Mouse (Mus musculus) limb, embryonic 11.5 days (tissue): ENCODE data around the gene Gm47969. TPM values are rescaled to one million over a fixed set of nuclear protein-coding genes. Genes with fewer than 3 reads are reported as not detected.
"Not testable (repeated sequence)": the region's sequence is repeated elsewhere in the genome, so short reads cannot be mapped to it uniquely, and the experiment has no call there.

Source experiments
- ATAC-seq: fragments of 200-750 bp; cut with Nextera tagmentation; 2 replicates; pipeline ENCODE4 v1.8.0; 2017; ENCODE audit warnings: low read depth; ENCODE audit not compliant: insufficient number of reproducible peaks, low FRiP score, low TSS enrichment
- DNase-seq: peaks from one replicate; pipeline ENCODE4 v3.0.0-alpha.2; 2015; ENCODE audit warnings: low spot score
- H3K27ac ChIP-seq: fragments of 300-500 bp; sonication (generic); replicated peaks from 2 replicates; pipeline ENCODE4 v1.5.1; 2014; ENCODE audit warnings: low read depth, mild to moderate bottlenecking, low read length
- H3K27me3 ChIP-seq: fragments of 300-500 bp; sonication (generic); 2 replicates; pipeline ENCODE4 v1.6.1; 2014; ENCODE audit warnings: mild to moderate bottlenecking, low read length, mixed read lengths; ENCODE audit not compliant: control insufficient read depth, insufficient read depth
- H3K36me3 ChIP-seq: fragments of 300-500 bp; sonication (generic); 2 replicates; pipeline ENCODE4 v1.6.1; 2014; ENCODE audit warnings: mild to moderate bottlenecking, low read length, moderate library complexity, mixed read lengths; ENCODE audit not compliant: control insufficient read depth, insufficient read depth
- H3K4me1 ChIP-seq: fragments of 300-500 bp; sonication (generic); 2 replicates; pipeline ENCODE4 v1.6.1; 2014; ENCODE audit warnings: low read length, mixed read lengths; ENCODE audit not compliant: control insufficient read depth, insufficient read depth
- H3K4me2 ChIP-seq: fragments of 300-500 bp; sonication (generic); 2 replicates; pipeline ENCODE4 v1.6.1; 2014; ENCODE audit warnings: low read depth, mild to moderate bottlenecking, moderate library complexity; ENCODE audit not compliant: severe bottlenecking
- H3K4me3 ChIP-seq: fragments of 300-500 bp; sonication (generic); 2 replicates; pipeline ENCODE4 v1.5.1; 2014; ENCODE audit warnings: low read depth, low read length
- H3K9ac ChIP-seq: fragments of 300-500 bp; sonication (generic); 2 replicates; pipeline ENCODE4 v1.6.1; 2014; ENCODE audit warnings: mild to moderate bottlenecking, low read length
- H3K9me3 ChIP-seq: fragments of 300-500 bp; sonication (generic); 2 replicates; pipeline ENCODE4 v1.6.1; 2016; ENCODE audit warnings: low read length; ENCODE audit not compliant: control insufficient read depth
- WGBS: fragments of 180-500 bp; shearing (Covaris S2); extraction: QIAGEN DNeasy Blood & Tissue Kit; methylation state at CpG from one replicate; pipeline ENCODE4 v1.1.7; 2014; 5-methylcytosine and 5-hydroxymethylcytosine counted together
- polyA plus RNA-seq: library from polyadenylated mRNA; unstranded; fragments of >200 nt; fragmentation: Nextera tagmentation; extraction: Ambion mirVana; gene quantifications from 2 replicates; pipeline ENCODE4 v1.2.1, GENCODE M21; 2014

The Gm47969 gene
- polyA plus RNA-seq = not detected in 2 replicates

DNA sequence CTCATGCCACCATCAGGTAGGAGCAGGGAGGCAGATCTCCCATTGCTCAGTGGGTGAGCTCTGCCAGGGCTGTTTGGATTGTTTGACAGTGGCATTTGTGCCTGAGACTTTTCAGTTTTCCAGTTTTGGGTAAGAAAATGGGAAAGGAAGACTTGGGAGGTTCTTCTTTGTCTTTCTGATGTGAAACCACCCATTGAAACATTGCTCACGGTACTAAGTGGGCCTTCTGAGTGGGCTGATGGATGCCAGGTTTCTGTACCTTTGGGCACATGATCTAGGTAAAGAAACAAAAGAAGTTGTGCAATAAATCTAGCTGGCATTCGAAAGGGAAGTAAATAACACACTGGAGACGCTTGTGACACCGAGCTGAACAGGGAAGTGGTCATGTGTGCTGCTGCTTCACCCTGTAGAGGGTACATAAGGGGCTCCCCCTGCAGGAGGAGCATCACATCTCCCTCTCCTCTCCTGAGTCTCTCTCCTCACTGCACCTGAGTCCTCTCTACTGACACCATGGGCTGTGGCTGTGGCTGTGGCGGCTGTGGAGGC is at the start of gene Gm47969:
Gene Gm47969 (plus strand): TSS at position 51 of the 546 bp plus-strand sequence.
- H3K27ac ChIP-seq = no peak within 1 kb of the TSS
- H3K9ac ChIP-seq = no peak within 1 kb of the TSS
- no peaks in the 10 kb centered on the region for H3K36me3 ChIP-seq
- 88% methylated on average over 5 of the region's 5 CpGs for WGBS
- no peaks in the 10 kb centered on the region for H3K4me1 ChIP-seq
- no peak within 1 kb of the TSS for H3K4me3 ChIP-seq
- H3K4me2 ChIP-seq = no peak within 1 kb of the TSS
- no peaks in the 10 kb centered on the region for H3K9me3 ChIP-seq
- ATAC-seq (no peak), DNase-seq (no peak)
- no peaks in the 10 kb centered on the region for H3K27me3 ChIP-seq

DNA sequence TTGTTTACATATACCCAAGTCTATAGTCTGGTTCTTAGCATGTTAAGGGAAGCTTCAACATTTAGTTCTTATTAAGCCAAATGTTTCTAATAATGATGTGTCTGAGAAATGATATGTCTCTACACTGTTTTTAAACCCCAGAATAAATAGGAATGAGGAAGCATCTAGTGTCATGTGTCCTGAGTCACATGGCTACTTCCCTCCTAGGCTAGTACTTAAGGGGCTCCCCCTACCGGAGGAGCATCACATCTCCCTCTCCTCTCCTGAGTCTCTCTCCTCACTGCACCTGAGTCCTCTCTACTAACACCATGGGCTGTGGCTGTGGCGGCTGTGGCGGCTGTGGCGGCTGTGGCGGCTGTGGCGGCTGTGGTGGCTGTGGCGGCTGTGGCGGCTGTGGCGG is 44.4 kb upstream of the Gm47969 start, which contains the start of gene Gm47959:
Gene Gm47959 (plus strand): TSS at position 243 of the 400 bp plus-strand sequence.
- not testable (repeated sequence) for H3K9ac ChIP-seq, H3K4me3 ChIP-seq, H3K4me1 ChIP-seq, H3K27me3 ChIP-seq, ATAC-seq, DNase-seq, H3K9me3 ChIP-seq, H3K36me3 ChIP-seq, H3K27ac ChIP-seq, H3K4me2 ChIP-seq
- 95% methylated on average over 8 of the region's 9 CpGs for WGBS

DNA sequence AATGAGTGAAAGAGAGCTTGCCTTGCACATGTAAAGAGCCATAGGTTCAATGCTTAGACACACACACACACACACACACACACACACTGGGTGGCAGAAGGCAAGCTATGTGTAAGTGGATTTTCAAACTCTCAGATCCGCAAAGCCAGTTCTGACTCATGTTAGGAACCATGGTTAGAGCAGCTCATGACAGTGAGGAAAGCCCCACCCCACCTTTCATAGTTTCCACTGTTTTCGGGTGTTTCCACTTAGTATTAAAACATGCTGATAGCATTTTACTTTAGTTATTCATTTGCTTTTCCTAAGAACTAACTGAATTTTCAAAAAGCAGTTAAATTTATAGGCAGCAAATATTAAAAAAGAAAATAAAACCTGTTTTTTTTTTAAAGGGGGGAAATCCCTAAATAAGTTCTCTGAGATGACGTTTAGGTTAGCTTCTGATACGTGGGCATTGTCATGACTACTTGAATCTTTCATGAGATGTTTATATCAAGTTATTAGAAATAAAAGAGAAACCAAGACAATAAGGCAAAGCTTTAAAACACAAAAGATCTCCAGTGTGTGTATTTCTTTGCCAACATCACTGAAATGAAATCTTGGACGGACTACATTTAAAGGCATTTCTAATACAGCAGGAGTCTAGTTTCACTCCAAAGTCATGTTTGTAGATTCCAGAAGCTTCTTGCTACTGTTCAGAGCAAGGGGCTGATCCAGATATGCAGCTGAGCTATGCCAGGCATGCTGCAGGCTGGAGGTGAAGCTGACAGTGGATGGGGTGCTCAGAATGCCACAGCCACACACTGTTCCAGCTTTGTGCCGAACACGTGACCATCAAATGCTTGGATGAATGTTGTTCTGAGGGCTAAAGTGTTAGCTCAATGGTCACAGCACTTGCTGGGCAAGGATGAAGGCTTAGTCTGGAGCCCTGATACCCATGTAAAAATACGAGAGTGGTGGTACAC is 38.2 kb upstream of the Gm47969 start:
- H3K4me3 ChIP-seq = no peak overlapping the region
- H3K9me3 ChIP-seq = no peaks in the 10 kb centered on the region
- H3K27me3 ChIP-seq = no peaks in the 10 kb centered on the region
- 80% methylated on average over 8 of the region's 8 CpGs for WGBS
- no peaks in the 10 kb centered on the region for H3K4me1 ChIP-seq
- H3K4me2 ChIP-seq = no peak overlapping the region
- H3K27ac ChIP-seq = no peak overlapping the region
- no peak overlapping the region for H3K9ac ChIP-seq
- no peak for DNase-seq
- H3K36me3 ChIP-seq = no peaks in the 10 kb centered on the region
- ATAC-seq = no peak

- WGBS = 69% methylated on average over 6 of the region's 6 CpGs
- Histone ChIP-seq H3K4me2 (no peak overlapping the region), H3K36me3 (no peaks in the 10 kb centered on the region), H3K9ac (no peak overlapping the region), H3K4me3 (no peak overlapping the region), H3K4me1 (no peaks in the 10 kb centered on the region), H3K27me3 (no peaks in the 10 kb centered on the region), H3K27ac (no peak overlapping the region), H3K9me3 (no peaks in the 10 kb centered on the region)
- DNase-seq (no peak), ATAC-seq (no peak)
Measured at GRCm38 (mm10) chr1:83007471-83007870, 37.3 kb upstream of the Gm47969 start.

DNA sequence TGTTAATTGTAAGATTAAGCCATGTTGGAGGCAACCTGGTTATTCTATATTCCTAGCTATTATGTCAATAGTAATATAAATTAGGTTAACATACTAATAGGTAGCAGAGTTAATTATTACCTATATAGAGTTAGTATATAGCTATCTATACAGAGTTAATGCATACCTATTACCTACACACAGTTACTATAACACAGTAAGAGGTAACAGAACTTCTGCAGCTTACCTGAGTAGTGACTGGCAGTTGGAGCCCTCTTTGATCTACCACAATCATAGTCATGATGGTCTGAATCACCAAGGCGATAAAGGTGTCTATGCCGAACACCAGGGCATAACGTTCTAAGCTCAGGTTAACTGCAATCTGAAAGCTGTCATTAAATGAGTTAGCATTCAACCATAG is 30.3 kb upstream of the Gm47969 start:
- H3K9me3 ChIP-seq = no peaks in the 10 kb centered on the region
- whole genome bisulfite sequencing = 90% methylated on average over 3 of the region's 3 CpGs
- H3K36me3 ChIP-seq = no peaks in the 10 kb centered on the region
- H3K4me2 ChIP-seq = no peak overlapping the region
- H3K4me3 ChIP-seq = no peak overlapping the region
- no peak overlapping the region for H3K27ac ChIP-seq
- no peak for DNase-seq
- ATAC-seq = no peak
- H3K27me3 ChIP-seq = no peaks in the 10 kb centered on the region
- H3K4me1 ChIP-seq = no peaks in the 10 kb centered on the region
- no peak overlapping the region for H3K9ac ChIP-seq

GRCm38 (mm10) chr1:83015329-83015879 is 29.3 kb upstream of the Gm47969 start:
- H3K4me1 ChIP-seq = no peaks in the 10 kb centered on the region
- no peak overlapping the region for H3K27ac ChIP-seq
- DNase-seq (no peak), ATAC-seq (no peak)
- no peak overlapping the region for H3K9ac ChIP-seq
- whole genome bisulfite sequencing = 74% methylated on average over 10 of the region's 10 CpGs
- H3K36me3 ChIP-seq = no peaks in the 10 kb centered on the region
- no peaks in the 10 kb centered on the region for H3K9me3 ChIP-seq
- no peaks in the 10 kb centered on the region for H3K27me3 ChIP-seq
- H3K4me2 ChIP-seq = no peak overlapping the region
- no peak overlapping the region for H3K4me3 ChIP-seq

DNA sequence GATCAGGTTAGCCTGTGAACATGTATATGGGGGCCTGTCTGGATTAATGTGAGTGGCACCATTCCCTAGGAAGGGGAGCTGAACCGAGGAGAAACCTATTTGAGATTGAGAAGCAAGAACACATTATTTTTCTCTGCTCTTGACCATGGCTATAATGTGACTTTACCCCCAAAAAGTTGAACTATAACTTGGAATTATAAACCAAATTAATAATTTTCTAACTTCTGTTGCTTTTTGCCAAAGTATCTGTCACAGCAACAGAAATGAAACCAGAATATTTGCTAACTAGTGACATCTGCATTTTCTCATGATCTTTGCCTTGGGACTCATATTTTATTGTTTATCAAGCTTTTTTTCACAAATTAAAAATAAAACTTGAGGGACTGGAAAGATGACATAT is 28.2 kb upstream of the Gm47969 start:
- H3K4me3 ChIP-seq = no peak overlapping the region
- DNase-seq (no peak), ATAC-seq (no peak)
- H3K4me1 ChIP-seq = no peaks in the 10 kb centered on the region
- H3K9me3 ChIP-seq = no peaks in the 10 kb centered on the region
- H3K9ac ChIP-seq = no peak overlapping the region
- no peak overlapping the region for H3K27ac ChIP-seq
- no peaks in the 10 kb centered on the region for H3K36me3 ChIP-seq
- H3K27me3 ChIP-seq = no peaks in the 10 kb centered on the region
- 61% methylated on average over 1 of the region's 1 CpGs for WGBS
- H3K4me2 ChIP-seq = no peak overlapping the region

DNA sequence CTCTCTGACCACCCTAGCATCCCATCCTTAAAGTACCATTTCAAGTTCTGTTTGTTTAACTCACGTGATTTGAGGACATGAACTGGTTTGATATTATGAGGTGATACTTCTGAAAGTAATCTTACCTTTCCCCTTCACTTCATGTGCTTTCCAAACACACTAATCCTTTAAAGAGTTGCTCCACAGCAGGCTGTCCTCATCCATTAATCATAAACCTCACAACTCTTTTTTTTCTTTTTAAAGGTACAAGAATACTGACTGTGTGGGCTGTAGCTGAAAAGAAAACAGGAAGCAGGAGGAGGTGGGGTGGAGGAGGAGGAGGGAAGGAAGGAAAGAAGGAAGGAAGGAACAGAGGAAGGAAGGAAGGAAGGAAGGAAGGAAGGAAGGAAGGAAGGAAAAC is 12.8 kb upstream of the Gm47969 start:
- 61% methylated on average over 1 of the region's 1 CpGs for WGBS
- Histone ChIP-seq H3K4me3 (no peak overlapping the region), H3K27ac (no peak overlapping the region), H3K4me1 (no peaks in the 10 kb centered on the region), H3K27me3 (no peaks in the 10 kb centered on the region), H3K36me3 (no peaks in the 10 kb centered on the region), H3K9ac (no peak overlapping the region), H3K9me3 (no peaks in the 10 kb centered on the region), H3K4me2 (no peak overlapping the region)
- DNase-seq = no peak
- ATAC-seq = no peak
